Mouse (Mus musculus): ENCODE results near the gene Sncb.

Gene Sncb

DNA sequence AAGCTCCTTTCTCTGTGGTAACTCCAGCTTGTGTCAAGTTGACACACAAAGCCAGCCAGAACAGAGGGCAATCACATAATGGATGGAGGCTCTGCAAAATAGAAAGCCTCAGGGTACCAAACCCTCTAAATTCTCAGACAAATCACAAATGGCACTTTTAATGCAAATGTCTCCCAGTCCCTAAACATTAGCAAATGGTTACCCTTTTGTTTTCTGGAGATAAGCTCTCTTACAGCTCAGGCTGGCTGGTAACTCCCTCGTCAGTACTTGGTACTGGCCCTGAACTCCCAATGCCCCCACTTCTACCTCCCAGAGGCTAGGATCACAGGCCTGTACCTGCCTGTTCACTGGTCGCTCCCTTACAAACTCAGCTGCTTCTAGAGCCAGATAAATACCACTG, 16.8 kb upstream of the Sncb start:
- no peak for DNase-seq (ENCODE audit: low read depth, low spot score)

DNA sequence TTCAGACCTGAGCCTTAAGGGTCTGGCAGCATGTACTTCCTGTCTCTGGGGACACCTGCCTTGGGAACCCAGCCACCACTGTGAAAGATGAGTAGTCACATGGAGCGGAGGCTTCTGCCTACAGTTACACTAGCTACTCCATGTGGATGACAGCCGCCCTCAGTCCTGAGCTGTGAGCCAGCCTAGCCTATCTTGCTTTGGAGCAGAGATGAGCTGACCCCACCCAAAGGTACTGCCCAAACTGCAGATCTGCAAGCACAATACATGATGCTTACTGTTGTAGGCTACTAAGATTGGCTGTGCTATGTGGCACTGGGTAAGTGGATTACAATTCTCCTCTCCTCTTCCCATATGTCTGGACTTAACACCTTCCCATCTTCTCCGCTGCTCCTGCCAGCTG, 14.7 kb upstream of the Sncb start:
- no peak for DNase-seq (ENCODE audit: low read depth, low spot score)

- no peak for DNase-seq (ENCODE audit: low read depth, low spot score)
Observed at GRCm38 (mm10) chr13:54780592-54780991, 14.2 kb upstream of the Sncb start.

GRCm38 (mm10) chr13:54767012-54767411, 617 bp upstream of the Sncb start:
- DNase-seq (ENCODE audit: low read depth, low spot score), result no peak

- DNase-seq (ENCODE audit: low read depth, low spot score), result peak; percentile 33
Observed at GRCm38 (mm10) chr13:54765281-54766191, 859 bp downstream of the Sncb start.

DNA sequence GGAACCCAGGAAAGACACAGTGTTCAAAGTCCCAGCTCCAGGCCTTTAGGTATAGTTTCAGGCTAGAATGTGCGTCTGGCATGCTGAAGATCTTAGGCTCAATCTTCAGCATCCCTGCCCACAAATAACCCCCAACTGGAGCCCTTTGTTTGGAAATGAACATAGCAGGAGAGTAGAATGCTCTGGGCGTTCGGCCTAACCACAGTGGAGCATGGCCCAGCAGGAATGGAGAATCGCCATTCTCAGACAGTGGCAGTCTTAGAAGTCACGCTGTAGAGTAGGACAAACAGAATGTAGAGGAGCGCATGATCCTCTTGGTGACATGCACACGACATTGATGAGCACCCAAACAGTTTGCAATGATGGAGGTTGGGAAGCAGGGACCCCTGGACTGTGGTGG, 5.5 kb downstream of the Sncb start:
- DNase-seq (ENCODE audit: low read depth, low spot score), result no peak

DNA sequence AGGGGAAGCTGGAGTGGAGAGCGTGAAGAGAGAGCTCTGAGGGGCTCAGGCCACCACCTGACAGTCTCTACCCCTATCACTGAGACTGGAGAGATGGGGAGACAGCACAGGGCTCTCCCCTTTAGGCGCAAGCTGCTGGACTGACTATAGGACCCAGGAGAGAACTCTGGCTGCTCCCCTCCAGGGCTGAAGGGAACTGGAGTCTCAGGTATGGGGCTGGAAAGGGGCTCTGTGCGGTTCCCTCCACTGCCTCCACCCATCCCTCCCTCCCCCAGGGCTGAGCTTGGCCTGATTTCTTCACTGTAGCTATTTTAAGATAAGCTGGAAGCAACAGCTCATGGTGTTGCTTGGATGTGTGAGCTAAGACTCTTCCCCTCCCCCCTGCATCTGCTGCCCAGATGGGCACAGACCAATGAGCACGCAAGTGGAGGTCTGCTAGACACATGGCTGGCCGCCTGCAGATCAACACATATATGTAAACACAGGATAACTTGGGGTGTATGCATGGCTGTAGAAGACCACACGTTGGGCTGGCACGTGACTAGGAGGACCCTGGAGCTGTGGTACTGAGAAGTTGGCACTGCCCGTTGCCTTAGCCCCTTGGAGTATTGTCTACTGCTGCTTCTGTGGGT, 6.1 kb downstream of the Sncb start:
- no peak for DNase-seq (ENCODE audit: low read depth, low spot score)

DNA sequence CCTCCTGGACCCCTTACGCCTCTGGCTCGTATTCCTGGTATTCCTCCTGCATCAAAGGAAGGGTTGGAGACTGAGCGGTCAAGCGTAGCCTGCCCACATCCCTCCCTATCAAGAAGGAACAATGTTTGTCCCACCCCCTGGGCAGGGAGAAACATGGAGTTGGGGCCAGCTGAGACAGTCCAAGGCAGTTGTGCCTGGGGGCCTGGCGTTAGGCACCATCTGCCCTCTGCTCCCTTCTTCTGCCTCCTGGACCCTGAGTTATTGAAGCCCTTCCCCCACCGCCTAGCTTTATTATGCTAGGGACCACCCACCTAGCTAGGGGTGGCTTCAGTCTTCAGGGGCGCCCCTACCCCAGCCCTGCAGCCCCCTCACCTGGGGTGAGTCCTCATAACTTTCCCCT, 6.9 kb downstream of the Sncb start:
- DNase-seq (ENCODE audit: low read depth, low spot score), result no peak

DNA sequence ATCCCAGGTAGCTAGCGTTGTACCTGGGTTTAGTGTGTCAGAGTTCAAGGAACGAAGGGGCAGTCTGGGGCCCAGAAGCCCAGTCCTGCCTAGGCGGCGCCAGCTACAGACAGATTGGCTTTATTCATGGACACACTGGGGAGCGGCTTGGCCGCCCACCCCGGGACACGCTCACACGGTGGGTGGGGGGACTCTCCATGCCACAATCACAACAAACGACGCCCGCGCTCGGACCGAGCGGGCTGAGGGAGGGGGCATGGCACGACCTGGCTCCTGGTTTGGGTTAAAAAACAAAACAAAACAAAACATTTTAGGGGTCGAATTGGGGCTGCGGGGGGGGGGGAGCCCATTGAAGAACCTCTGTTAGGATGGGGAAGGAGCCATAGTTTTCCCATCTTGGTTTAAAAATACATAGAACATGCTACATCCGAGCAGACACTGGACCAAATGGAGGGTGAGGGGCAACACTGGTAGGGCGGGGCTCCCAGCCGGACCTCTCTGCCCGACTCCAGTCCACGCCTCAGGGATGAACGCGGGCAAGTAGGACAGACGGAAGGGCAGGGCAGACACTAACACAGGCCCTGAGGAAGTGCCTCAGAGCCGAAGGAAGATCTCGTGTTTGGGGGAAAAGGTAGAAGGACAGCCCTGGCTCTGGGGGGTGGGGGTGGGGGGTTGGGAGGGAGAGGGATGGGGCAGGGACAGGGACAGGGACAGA, 7.5 kb downstream of the Sncb start:
- no peak for DNase-seq (ENCODE audit: low read depth, low spot score)

DNA sequence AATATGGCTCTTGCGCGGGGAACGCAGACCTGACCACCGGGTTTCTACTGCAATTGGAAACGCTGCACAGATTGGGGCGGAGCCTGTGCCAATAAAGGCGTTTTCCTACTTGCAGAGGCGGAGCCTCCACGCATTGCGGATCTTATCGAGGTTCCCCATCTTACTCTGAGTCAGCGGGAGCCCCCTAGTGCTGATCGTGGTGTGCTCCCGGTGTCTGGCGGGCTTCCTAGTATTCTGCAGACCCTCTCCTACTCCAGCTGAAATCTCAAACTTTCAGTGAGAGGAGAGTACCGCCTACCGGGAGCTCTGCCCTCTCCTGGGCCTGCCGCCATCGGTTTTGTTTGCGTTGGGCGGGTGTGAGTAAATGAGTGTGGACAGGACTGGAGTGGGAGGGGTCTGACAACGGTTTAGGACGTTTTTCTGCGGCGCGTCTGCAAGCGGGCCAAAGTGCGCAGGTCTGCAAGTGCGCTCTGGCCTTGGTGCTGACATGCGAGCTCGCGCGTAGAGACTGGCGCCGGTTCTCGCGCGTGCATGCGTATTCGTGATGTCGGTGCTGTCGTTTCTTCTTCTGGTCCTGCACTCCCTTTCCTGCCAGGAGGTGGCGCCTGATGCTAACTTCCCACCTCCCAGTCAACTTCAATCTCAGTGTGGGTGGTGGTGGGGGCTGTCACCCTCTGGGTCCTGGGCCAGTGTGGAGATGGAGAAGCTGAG, 8.2 kb downstream of the Sncb start:
- DNase-seq (ENCODE audit: low read depth, low spot score), result peak; percentile 72

DNA sequence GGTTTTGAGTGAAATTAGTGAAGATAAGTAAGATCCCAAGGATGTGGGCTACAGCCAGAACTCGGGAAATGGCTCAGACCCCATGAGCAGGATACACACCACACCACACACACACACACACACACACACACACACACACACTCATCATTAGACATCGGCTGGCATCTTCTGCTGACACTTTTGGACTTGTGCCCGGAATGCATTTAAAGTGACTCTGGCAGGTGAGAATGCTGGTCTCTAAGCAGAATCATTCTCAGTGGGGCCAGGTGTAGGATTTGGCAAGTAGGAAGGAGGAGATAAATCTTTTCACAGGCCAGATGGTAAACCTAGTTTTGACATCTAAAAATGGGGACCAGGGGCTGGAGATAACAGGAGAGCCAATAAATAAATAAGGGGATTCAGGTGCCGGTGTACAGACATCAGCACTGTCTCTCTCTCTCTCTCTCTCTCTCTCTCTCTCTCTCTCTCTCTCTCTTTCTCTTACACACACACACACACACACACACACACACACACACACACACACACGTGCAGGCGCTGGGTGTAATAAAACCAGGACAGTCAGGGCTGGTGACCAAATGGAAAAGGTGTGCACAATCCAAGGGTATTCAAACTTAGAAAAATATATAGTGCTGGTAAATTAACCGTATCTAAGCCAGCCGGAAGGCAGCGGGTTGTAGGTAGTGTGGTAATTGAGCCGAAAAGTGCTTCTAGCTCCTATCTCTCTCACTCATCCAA, 9.1 kb downstream of the Sncb start:
- DNase-seq (ENCODE audit: low read depth, low spot score), result no peak

DNA sequence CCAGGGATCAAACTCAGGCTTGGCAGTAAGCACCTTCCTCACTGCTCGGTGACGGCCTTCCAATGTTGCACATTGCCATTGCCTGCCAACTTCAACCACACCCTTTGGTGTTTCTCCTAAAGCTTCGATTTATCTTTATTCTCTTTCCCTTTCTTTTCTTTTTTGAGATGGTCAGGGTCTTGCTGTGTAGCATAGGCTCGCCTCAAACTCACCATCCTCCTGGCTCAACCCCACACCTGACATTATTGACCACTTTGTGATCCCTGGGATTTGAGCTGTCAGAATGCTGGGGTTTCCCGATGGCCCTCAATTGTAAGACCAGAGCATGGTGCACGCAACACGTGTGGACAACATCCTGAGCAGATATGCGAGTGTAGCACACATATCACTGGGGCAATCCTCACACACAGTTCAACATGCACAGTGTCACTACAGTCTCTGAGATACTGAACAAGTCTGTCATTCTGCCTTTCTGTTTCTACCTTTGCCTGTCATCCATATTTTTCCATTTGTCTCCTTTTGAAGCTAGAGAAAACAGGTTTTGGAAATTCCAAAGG, 10.2 kb downstream of the Sncb start:
- DNase-seq (ENCODE audit: low read depth, low spot score), result no peak

DNA sequence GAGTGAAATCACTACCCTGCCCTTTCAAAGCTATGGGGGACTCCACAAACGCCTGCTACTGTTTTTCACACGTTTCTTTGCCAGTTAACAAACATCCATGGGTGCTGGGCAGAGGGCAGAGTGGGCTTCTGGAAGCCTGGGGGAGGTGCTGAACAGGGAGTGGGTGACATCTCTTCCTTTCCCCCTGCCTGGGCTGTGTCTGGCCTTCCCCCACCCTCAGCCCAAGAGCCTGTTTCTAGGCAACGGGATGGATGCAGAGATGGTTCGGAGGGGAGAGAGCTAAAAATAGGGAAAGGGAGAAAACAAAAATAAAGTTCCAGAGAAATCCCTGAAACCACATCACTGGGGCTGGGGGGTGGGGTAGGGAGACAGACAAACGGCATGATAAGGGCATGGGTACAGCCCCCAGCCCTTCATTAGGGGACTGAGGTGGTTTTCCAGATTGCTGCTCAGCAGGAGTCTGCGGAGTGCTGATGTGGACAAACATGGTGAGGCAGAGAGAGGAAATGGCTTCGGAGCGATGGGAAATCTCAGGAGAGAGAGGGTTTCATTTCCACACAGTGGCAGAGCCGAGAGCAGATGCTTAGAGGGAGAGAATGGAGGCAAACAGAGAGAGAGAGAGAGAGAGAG, 11.1 kb downstream of the Sncb start:
- DNase-seq (ENCODE audit: low read depth, low spot score), result no peak

- no peak for DNase-seq (ENCODE audit: low read depth, low spot score)
Observed at GRCm38 (mm10) chr13:54754169-54755080, 12.0 kb downstream of the Sncb start.

DNA sequence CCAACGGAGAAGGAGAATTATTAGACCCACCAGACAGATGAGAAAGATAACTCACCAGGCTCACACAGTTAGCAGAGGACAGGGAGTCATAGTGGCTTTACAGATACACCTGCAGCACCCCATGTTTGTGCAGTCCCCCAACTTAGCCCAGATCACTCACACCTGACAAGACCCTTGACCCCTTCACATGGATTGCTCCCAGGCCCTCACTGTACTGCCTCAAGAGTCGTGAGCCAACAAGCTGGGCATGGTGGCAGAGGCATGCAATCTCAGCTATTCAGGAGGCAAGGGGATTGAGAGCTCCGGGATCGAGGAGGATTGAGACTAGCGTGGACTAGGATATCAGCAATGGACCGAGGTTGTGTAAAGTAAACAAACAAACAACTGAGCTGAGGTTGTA, 12.7 kb downstream of the Sncb start:
- DNase-seq (ENCODE audit: low read depth, low spot score), result no peak

GRCm38 (mm10) chr13:54752656-54753055, 13.7 kb downstream of the Sncb start:
- no peak for DNase-seq (ENCODE audit: low read depth, low spot score)

- DNase-seq (ENCODE audit: low read depth, low spot score), result no peak
Observed at GRCm38 (mm10) chr13:54750699-54751098, 15.7 kb downstream of the Sncb start.

- DNase-seq (ENCODE audit: low read depth, low spot score), result no peak
Observed at GRCm38 (mm10) chr13:54749864-54750411, 16.5 kb downstream of the Sncb start, which contains the start of gene Gprin1. Gene Gprin1 (minus strand): TSS chr13:54749874.

Data from CD4-positive helper T cell, adult 2 months (primary cell).